Mouse (Mus musculus): ENCODE measurements around the gene Khsrp. TPM values are rescaled to one million over a fixed set of nuclear protein-coding genes. Genes with fewer than 3 reads are reported as not detected.
"Not testable (repeated sequence)": the region's sequence is repeated elsewhere in the genome, so short reads cannot be mapped to it uniquely, and the experiment has no call there.

Khsrp gene
- polyA plus RNA-seq, 1 experiment: 68.5 TPM

DNA sequence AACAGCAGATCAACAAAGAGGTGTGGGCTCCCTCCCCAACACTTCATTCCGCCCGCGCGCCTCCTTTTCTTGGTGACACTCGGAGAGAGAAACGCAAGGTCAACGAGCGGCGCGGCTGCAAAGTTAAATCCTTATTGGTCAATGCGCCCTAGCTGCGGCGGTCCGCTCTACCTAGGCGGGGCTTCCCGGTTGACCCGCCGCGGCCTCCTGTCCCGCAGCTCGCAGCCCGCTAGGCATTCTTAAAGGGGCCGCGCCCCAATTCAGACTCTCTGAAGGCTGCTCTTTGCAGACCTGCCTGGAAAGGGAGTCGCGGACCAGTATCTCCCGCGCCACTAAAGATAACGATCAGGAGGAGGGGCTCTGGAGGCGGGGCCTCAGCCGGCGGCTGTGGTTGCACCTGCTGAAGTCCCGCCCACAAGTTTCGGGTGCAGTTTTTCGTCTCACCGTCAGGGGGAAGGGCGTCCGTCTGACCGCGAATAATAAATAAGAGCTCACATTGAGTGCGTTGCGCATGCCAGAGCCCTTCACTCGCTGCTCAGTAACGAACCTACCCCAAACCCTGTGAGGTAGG lies 29.0 kb upstream of the Khsrp start:
- Histone ChIP-seq H3K27me3 (ENCODE audit: control insufficient read depth, insufficient read depth, insufficient read length) (peaks cover 54% of the 10 kb centered on the region), H3K79me3 (ENCODE audit: low read depth) (no peaks in the 10 kb centered on the region), H3K36me3 (ENCODE audit: control insufficient read depth, insufficient read depth) (no peaks in the 10 kb centered on the region), H3K4me3 (ENCODE audit: insufficient read depth, poor library complexity, severe bottlenecking) (peak overlapping the region; percentile 15), H3K79me2 (ENCODE audit: control insufficient read depth, insufficient read depth) (no peaks in the 10 kb centered on the region), H3ac (ENCODE audit: control insufficient read depth, insufficient read length, low read depth) (no peak overlapping the region)
- TF ChIP-seq FOSL1 (IDR thresholded peaks at IDR 0.05; ENCODE audit: insufficient read depth, low read length, poor library complexity, severe bottlenecking) (no peak), MYOG (IDR thresholded peaks at IDR 0.05; ENCODE audit: control insufficient read depth, extremely low read depth, insufficient read length) (no peak), USF1 (IDR thresholded peaks at IDR 0.05; ENCODE audit: low read depth) (no peak), CTCF (IDR thresholded peaks at IDR 0.05; ENCODE audit: control insufficient read depth, insufficient read depth, insufficient read length) (no peak), CEBPB (IDR thresholded peaks at IDR 0.05; ENCODE audit: low read depth) (no peak), MYOD1 (IDR thresholded peaks at IDR 0.05; ENCODE audit: control insufficient read depth, insufficient read length, low read depth) (no peak), MAX (IDR thresholded peaks at IDR 0.05) (no peak)

DNA sequence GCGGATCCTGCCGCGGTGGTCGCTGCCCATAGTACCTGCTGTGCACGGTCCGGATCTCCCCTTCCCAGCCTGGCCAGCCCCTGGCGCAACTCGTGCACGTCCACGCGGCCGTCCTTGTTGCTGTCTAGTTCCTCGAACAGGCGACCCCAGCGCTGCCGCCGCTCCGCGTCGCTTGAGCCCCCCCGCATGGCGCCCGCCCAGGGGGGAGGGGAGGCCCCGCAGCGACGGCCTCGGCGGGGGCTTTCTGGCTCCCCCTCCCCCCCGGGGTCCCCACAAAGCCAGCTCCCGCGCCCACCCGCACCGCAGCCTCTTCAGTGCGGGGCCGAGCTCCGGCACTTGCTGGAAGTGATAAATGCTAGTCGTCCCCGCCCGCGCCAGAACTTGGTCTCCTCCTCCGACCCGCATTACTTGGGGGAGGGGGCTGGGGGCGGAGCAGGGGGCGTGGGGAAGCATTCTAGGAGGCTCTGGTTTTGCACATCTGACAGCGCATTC lies 28.2 kb upstream of the Khsrp start, which contains the start of gene Slc25a23:
TSS of gene Slc25a23 (minus strand) at position 378 of the 492 bp plus-strand sequence.
- Histone ChIP-seq H3K27me3 (ENCODE audit: control insufficient read depth, insufficient read depth, insufficient read length) (peaks cover 48% of the 10 kb centered on the region), H3K36me3 (ENCODE audit: control insufficient read depth, insufficient read depth) (no peaks in the 10 kb centered on the region), H3K79me3 (ENCODE audit: low read depth) (no peaks in the 10 kb centered on the region), H3K79me2 (ENCODE audit: control insufficient read depth, insufficient read depth) (no peaks in the 10 kb centered on the region), H3K4me3 (ENCODE audit: insufficient read depth, poor library complexity, severe bottlenecking) (peak within 1 kb of the TSS; percentile 15), H3ac (ENCODE audit: control insufficient read depth, insufficient read length, low read depth) (no peak within 1 kb of the TSS)
- TF ChIP-seq FOSL1 (IDR thresholded peaks at IDR 0.05; ENCODE audit: insufficient read depth, low read length, poor library complexity, severe bottlenecking): no peak
- TF ChIP-seq CEBPB (IDR thresholded peaks at IDR 0.05; ENCODE audit: low read depth): no peak
- no peak for TF ChIP-seq CTCF (IDR thresholded peaks at IDR 0.05; ENCODE audit: control insufficient read depth, insufficient read depth, insufficient read length)

DNA sequence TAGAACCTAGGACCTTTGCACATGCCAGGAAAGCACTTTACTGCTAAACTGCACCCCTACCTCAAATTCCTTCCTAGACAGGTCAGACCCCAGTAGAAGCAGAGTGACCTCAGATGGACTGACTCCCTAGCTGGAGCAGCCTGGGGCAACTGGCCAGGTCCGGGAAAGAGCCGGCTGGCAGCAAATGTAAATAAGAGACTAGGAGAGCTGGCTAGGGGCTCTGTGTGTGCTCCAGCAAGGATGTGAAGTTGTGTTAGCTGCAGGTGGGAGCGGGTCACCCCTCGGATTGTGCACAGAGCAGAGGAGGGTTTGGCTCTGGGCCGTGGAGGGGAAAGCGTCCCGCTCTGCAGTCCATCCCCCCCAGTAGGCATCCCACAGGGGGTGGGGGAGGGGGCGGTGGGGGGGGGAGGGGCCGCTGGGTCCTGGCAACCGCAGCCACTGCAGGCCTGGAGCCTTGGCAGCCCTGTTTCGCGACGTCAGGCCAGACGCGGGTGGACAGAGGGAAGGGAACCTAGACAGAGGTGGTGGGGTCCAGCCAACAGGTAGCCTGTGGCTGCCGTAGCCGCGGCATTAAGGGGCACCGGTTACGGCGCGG lies 27.7 kb upstream of the Khsrp start, which contains the start of gene Crb3:
TSS of gene Crb3 (plus strand) at position 215 of the 595 bp plus-strand sequence.
- no peak within 1 kb of the TSS for H3ac ChIP-seq (ENCODE audit: control insufficient read depth, insufficient read length, low read depth)
- no peak for TF ChIP-seq MYOD1 (IDR thresholded peaks at IDR 0.05; ENCODE audit: control insufficient read depth, insufficient read length, low read depth)
- TF ChIP-seq MAX (IDR thresholded peaks at IDR 0.05): no peak
- TF ChIP-seq MYOG (IDR thresholded peaks at IDR 0.05; ENCODE audit: control insufficient read depth, extremely low read depth, insufficient read length): no peak
- no peak for TF ChIP-seq CEBPB (IDR thresholded peaks at IDR 0.05; ENCODE audit: low read depth)
- no peak for TF ChIP-seq FOSL1 (IDR thresholded peaks at IDR 0.05; ENCODE audit: insufficient read depth, low read length, poor library complexity, severe bottlenecking)
- TF ChIP-seq USF1 (IDR thresholded peaks at IDR 0.05; ENCODE audit: low read depth): no peak
- no peak for TF ChIP-seq CTCF (IDR thresholded peaks at IDR 0.05; ENCODE audit: control insufficient read depth, insufficient read depth, insufficient read length)
- peaks cover 43% of the 10 kb centered on the region for H3K27me3 ChIP-seq (ENCODE audit: control insufficient read depth, insufficient read depth, insufficient read length)
- no peaks in the 10 kb centered on the region for H3K79me2 ChIP-seq (ENCODE audit: control insufficient read depth, insufficient read depth)
- H3K36me3 ChIP-seq (ENCODE audit: control insufficient read depth, insufficient read depth): no peaks in the 10 kb centered on the region
- no peaks in the 10 kb centered on the region for H3K79me3 ChIP-seq (ENCODE audit: low read depth)
- H3K4me3 ChIP-seq (ENCODE audit: insufficient read depth, poor library complexity, severe bottlenecking): no peak within 1 kb of the TSS

DNA sequence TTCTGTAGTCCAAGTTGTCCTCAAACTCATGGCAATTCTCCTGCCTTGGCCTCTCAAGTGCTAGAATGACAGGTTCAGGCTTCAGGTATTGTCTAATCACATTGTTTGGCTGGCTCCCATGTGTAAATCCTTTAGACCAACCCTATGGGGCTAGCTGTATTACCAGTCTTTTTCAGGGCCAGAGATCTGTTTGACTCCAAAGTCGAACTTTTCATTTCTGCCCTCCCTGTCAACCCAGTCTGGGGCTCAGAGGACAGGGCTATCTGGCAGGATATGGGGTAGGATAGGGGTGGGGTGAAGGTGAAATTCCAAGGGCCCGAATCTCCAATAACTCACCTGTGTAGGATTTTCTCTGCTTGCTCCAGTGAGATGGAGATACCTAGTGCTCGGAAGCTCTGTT lies 24.9 kb upstream of the Khsrp start:
- TF ChIP-seq CEBPB (IDR thresholded peaks at IDR 0.05; ENCODE audit: low read depth): no peak
- no peak for TF ChIP-seq FOSL1 (IDR thresholded peaks at IDR 0.05; ENCODE audit: insufficient read depth, low read length, poor library complexity, severe bottlenecking)
- TF ChIP-seq MYOD1 (IDR thresholded peaks at IDR 0.05; ENCODE audit: control insufficient read depth, insufficient read length, low read depth): no peak
- TF ChIP-seq CTCF (IDR thresholded peaks at IDR 0.05; ENCODE audit: control insufficient read depth, insufficient read depth, insufficient read length): no peak
- TF ChIP-seq USF1 (IDR thresholded peaks at IDR 0.05; ENCODE audit: low read depth): no peak
- no peak for TF ChIP-seq MAX (IDR thresholded peaks at IDR 0.05)
- no peaks in the 10 kb centered on the region for H3K79me3 ChIP-seq (ENCODE audit: low read depth)
- peaks cover 24% of the 10 kb centered on the region for H3K27me3 ChIP-seq (ENCODE audit: control insufficient read depth, insufficient read depth, insufficient read length)
- no peaks in the 10 kb centered on the region for H3K79me2 ChIP-seq (ENCODE audit: control insufficient read depth, insufficient read depth)
- no peaks in the 10 kb centered on the region for H3K36me3 ChIP-seq (ENCODE audit: control insufficient read depth, insufficient read depth)
- no peak overlapping the region for H3K4me3 ChIP-seq (ENCODE audit: insufficient read depth, poor library complexity, severe bottlenecking)
- H3ac ChIP-seq (ENCODE audit: control insufficient read depth, insufficient read length, low read depth): no peak overlapping the region

DNA sequence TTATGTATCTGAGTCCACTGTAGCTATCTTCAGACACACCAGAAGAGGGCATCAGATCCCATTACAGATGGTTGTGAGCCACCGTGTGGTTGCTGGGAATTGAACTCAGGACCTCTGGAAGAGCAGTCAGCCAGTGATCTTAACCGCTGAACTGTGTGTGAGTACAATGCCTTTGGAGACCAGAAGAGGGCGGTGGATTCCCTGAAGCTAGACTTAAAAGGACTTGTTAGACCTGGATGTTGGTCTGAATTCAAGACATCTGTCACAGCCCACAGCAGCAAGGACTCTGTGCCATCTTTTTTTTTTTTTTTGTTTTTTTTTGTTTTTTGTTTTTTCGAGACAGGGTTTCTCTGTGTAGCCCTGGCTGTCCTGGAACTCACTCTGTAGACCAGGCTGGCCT lies 20.4 kb upstream of the Khsrp start:
- not testable (repeated sequence) for H3K27me3 ChIP-seq (ENCODE audit: control insufficient read depth, insufficient read depth, insufficient read length); H3K4me3 ChIP-seq (ENCODE audit: insufficient read depth, poor library complexity, severe bottlenecking); H3K36me3 ChIP-seq (ENCODE audit: control insufficient read depth, insufficient read depth); H3K79me2 ChIP-seq (ENCODE audit: control insufficient read depth, insufficient read depth); H3K79me3 ChIP-seq (ENCODE audit: low read depth); H3ac ChIP-seq (ENCODE audit: control insufficient read depth, insufficient read length, low read depth)

DNA sequence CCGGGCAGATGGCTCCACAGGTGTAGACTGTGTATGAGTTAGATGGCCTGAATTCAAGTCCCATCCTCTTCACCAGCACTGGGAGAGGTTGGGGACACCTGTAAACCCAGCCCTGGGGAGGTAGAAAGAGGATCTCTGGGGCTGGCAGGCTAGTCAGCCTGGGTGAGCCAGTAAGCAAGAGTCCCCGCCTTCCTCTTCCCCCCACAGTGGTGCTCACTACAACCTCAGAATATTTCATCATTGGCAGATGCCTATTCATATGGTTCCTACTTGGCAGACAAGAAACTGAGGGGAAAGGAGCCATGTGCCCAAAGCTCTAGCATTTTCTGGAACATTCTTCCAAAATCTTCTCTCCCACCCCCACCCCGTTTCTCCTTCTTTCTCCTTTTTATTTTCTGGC lies 17.5 kb upstream of the Khsrp start:
- no peak overlapping the region for H3K4me3 ChIP-seq (ENCODE audit: insufficient read depth, poor library complexity, severe bottlenecking)
- peaks cover 16% of the 10 kb centered on the region for H3K27me3 ChIP-seq (ENCODE audit: control insufficient read depth, insufficient read depth, insufficient read length)
- H3K36me3 ChIP-seq (ENCODE audit: control insufficient read depth, insufficient read depth): no peaks in the 10 kb centered on the region
- H3K79me2 ChIP-seq (ENCODE audit: control insufficient read depth, insufficient read depth): no peaks in the 10 kb centered on the region
- H3ac ChIP-seq (ENCODE audit: control insufficient read depth, insufficient read length, low read depth): no peak overlapping the region
- no peak for TF ChIP-seq CEBPB (IDR thresholded peaks at IDR 0.05; ENCODE audit: low read depth)
- TF ChIP-seq CTCF (IDR thresholded peaks at IDR 0.05; ENCODE audit: control insufficient read depth, insufficient read depth, insufficient read length): no peak
- TF ChIP-seq MAX (IDR thresholded peaks at IDR 0.05): no peak
- TF ChIP-seq MYOG (IDR thresholded peaks at IDR 0.05; ENCODE audit: control insufficient read depth, extremely low read depth, insufficient read length): no peak
- no peak for TF ChIP-seq FOSL1 (IDR thresholded peaks at IDR 0.05; ENCODE audit: insufficient read depth, low read length, poor library complexity, severe bottlenecking)
- TF ChIP-seq MYOD1 (IDR thresholded peaks at IDR 0.05; ENCODE audit: control insufficient read depth, insufficient read length, low read depth): no peak
- TF ChIP-seq USF1 (IDR thresholded peaks at IDR 0.05; ENCODE audit: low read depth): no peak
- H3K79me3 ChIP-seq (ENCODE audit: low read depth): no peaks in the 10 kb centered on the region

All from C2C12 (cell line).